Mouse (Mus musculus): ENCODE results near the gene Col15a1.

DNA sequence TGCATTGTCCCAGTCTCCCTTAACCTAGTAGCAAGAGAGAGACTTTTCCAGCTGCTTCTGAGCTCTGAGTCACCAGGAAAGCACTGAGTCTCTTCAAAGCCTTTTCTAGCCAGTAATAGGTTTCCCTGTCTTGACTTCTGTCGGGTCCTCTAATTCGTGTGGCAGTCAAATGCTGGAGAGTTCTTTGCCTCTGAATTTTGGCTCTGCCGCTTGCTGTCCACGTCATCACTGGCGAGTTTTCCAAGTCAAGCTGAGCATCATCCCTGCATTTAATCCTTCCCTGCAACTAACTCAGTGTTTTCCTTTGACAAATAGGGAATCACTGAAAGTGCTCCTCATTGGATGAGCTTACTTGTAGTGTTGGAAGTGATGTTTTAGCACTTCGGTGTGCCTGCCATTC is 108.5 kb downstream of the Col15a1 start:
- TF ChIP-seq MAFK (IDR thresholded peaks at IDR 0.05; ENCODE audit: insufficient read depth, low read depth, low read length) (no peak), ZNF384 (IDR thresholded peaks at IDR 0.05; ENCODE audit: low read depth, low read length) (no peak), CHD2 (IDR thresholded peaks at IDR 0.05; ENCODE audit: low read depth, low read length) (no peak)

Data from ES-E14 (cell line).